Mouse (Mus musculus): ENCODE measurements around the gene Abcb8. TPM values are rescaled to one million over a fixed set of nuclear protein-coding genes. Genes with fewer than 3 reads are reported as not detected.
A peak's percentile ranks its signal among the peaks of the same experiment; 100 is the strongest.

Gene Abcb8
- polyA plus RNA-seq, 1 experiment = not detected

DNA sequence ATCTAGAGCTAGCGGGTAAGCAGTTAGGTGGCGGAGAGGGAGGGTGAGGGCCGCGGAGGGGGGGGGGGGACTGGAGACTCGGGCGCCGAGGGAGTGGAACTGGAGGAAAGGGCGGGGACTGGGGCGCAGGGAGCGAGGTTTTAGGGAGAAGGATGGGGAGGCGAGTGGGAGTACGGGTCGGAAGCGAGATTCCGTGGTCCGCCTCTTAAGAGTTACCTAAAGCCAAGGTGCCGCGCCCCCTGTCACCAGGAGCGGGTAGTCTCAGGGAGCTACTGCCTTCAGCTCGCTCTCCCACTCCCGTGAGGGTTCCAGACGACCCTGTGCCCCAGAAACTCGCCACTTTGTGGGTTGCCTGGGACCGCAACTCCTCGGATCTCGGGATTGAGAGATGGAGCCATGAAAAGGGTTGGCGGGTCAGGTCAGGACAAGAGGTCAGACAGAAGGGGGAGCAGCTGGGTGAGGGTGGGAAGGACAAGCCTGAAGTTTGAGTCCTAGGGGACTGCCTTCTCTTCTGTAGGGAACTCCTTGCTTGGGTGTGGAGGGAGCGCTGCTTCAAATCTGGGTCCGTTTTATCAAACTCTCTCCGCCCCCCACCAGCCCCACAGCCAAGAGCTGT, 32.1 kb downstream of the Abcb8 start:
- H3K4me1 ChIP-seq (ENCODE audit: control insufficient read depth, insufficient read depth, low read length) = peaks cover 42% of the 10 kb centered on the region
- no peak overlapping the region for H3K27ac ChIP-seq (ENCODE audit: insufficient read depth, low read depth, low read length)
- under 1% methylated on average over 29 of the region's 30 CpGs for WGBS
- H3K4me3 ChIP-seq (ENCODE audit: insufficient read depth, low read depth, low read length) = peak overlapping the region; percentile 79
- no peak for TF ChIP-seq CTCF (IDR thresholded peaks at IDR 0.05; ENCODE audit: insufficient read depth, low read depth, low read length)
- no peak for TF ChIP-seq POLR2A (IDR thresholded peaks at IDR 0.05; ENCODE audit: insufficient read depth, low read depth, low read length)

DNA sequence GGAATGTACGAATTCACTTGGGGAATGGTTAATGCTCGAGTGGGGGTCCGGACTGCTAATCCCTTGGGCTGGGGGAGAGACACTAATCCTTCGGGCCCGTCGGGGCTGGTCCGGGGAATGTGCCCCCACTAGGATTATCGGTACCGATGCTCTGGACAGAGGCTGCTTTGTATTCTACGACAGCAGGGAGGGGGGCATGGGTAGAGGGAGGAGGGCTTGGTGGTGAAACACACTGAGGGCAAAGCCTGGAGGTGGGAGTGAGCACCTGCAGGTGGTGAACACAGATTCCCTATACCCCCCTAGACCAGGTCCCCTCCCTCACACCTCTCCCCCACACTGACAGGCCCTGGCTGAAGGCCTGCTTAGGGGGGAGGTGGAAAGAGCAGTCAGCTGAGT, 32.6 kb downstream of the Abcb8 start:
- Histone ChIP-seq H3K4me3 (ENCODE audit: insufficient read depth, low read depth, low read length) (peak overlapping the region; percentile 79), H3K4me1 (ENCODE audit: control insufficient read depth, insufficient read depth, low read length) (peaks cover 42% of the 10 kb centered on the region), H3K27ac (ENCODE audit: insufficient read depth, low read depth, low read length) (no peak overlapping the region)
- WGBS = 12% methylated on average over 10 of the region's 10 CpGs
- TF ChIP-seq CTCF (IDR thresholded peaks at IDR 0.05; ENCODE audit: insufficient read depth, low read depth, low read length) = no peak
- no peak for TF ChIP-seq POLR2A (IDR thresholded peaks at IDR 0.05; ENCODE audit: insufficient read depth, low read depth, low read length)

DNA sequence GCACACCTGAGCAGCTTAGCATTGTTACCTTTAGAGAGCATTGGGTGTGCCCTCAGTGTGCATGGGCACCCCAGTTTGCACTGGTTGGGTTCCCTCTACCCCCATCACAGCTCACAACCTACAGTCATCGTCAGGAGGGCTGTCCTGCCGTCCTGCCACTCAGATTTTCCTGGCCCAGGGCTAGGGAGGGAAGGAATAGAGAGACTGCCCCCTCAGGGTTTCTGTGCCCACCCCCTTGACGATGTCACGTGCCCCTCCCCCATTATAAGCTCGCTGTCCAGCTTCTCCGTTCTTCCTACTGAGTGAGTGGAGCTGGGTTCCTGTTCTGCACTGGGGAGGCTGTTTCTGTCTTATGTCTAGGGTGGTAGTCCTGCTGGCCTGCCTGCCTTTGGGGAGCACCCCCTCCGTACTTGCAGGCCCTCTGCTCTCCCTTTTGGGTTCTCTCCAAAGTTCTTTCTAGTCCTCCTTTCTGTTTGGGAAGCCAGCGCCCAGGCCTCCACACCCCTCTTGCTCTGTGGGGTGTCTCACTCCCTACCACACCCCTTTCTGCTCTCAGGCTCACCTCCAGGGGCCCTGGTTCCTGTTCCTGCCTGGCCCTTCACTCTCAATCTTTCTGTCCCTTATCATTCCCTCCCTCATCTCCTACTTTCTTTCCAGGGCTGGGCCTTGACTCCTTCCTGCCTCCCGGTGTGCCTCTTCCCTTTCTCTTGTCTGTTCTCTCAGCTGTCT, 33.3 kb downstream of the Abcb8 start:
- 31% methylated on average over 9 of the region's 9 CpGs for WGBS
- H3K4me3 ChIP-seq (ENCODE audit: insufficient read depth, low read depth, low read length) = no peak overlapping the region
- peaks cover 42% of the 10 kb centered on the region for H3K4me1 ChIP-seq (ENCODE audit: control insufficient read depth, insufficient read depth, low read length)
- no peak overlapping the region for H3K27ac ChIP-seq (ENCODE audit: insufficient read depth, low read depth, low read length)
- TF ChIP-seq CTCF (IDR thresholded peaks at IDR 0.05; ENCODE audit: insufficient read depth, low read depth, low read length) (no peak), POLR2A (IDR thresholded peaks at IDR 0.05; ENCODE audit: insufficient read depth, low read depth, low read length) (no peak)

DNA sequence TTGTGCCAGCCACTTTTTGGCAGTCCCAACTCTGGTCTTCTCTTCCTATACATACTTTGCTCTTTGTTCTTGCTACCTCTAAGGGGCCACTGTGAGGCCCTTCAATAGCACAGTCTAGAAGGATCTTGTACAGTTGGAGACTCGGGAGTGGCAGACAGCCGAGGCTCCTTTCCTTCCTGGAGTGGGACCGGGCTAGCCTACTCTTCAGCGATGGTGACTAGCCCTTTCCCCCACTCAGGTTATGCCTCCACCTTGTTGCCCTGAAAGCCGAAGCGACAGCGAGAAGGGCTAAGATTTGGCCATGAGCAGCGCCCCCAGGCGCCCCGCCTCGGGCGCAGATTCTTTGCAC, 33.8 kb downstream of the Abcb8 start:
- H3K27ac ChIP-seq (ENCODE audit: insufficient read depth, low read depth, low read length) = no peak overlapping the region
- TF ChIP-seq POLR2A (IDR thresholded peaks at IDR 0.05; ENCODE audit: insufficient read depth, low read depth, low read length) (no peak), CTCF (IDR thresholded peaks at IDR 0.05; ENCODE audit: insufficient read depth, low read depth, low read length) (no peak)
- H3K4me1 ChIP-seq (ENCODE audit: control insufficient read depth, insufficient read depth, low read length) = peaks cover 42% of the 10 kb centered on the region
- H3K4me3 ChIP-seq (ENCODE audit: insufficient read depth, low read depth, low read length) = no peak overlapping the region
- WGBS = 53% methylated on average over 12 of the region's 12 CpGs

DNA sequence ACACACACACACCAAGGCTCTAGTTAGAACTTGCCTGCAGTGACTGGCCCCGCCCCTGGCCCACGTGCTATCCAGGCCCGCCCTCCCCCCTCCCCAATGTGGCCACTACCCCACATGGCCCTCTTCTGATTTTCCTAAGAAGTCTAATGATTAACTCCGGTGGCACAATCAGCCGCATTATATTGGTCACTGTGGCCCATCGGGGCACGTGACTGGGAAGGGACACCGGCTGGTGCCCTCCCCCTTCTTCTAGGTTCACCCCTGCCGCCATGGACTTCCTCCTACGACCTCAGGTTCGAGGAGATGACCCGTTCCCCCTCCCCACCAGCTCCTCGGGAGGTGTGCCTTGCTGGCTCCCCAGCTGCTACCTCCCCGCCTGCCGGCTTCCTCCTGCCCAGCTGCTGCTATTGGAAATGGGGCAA, 34.5 kb downstream of the Abcb8 start:
- TF ChIP-seq CTCF (IDR thresholded peaks at IDR 0.05; ENCODE audit: insufficient read depth, low read depth, low read length) (no peak), POLR2A (IDR thresholded peaks at IDR 0.05; ENCODE audit: insufficient read depth, low read depth, low read length) (no peak)
- Histone ChIP-seq H3K27ac (ENCODE audit: insufficient read depth, low read depth, low read length) (no peak overlapping the region), H3K4me1 (ENCODE audit: control insufficient read depth, insufficient read depth, low read length) (peaks cover 38% of the 10 kb centered on the region), H3K4me3 (ENCODE audit: insufficient read depth, low read depth, low read length) (no peak overlapping the region)
- 25% methylated on average over 15 of the region's 15 CpGs for WGBS

DNA sequence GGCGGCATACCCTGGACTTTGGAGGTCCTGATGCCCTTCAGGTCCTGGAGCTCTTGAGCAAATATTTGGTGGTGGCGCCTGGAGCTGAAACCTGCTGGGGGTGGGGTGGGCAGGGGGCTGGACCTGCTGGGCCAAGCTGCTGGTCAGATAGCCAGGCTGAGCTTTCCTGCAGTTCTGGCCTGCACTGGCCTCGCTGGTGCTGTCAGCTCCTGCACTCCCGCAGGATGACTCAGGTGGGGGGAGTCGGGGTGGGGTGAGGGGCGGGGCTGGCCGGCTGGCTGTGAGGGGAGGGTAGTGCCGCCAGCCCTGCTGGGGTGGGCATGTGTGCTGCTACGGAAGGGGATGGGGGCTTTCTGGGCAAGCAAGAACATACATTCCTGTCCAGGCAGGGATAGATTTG, 35.1 kb downstream of the Abcb8 start:
- Histone ChIP-seq H3K27ac (ENCODE audit: insufficient read depth, low read depth, low read length) (no peak overlapping the region), H3K4me3 (ENCODE audit: insufficient read depth, low read depth, low read length) (no peak overlapping the region), H3K4me1 (ENCODE audit: control insufficient read depth, insufficient read depth, low read length) (peaks cover 38% of the 10 kb centered on the region)
- TF ChIP-seq CTCF (IDR thresholded peaks at IDR 0.05; ENCODE audit: insufficient read depth, low read depth, low read length) = no peak
- TF ChIP-seq POLR2A (IDR thresholded peaks at IDR 0.05; ENCODE audit: insufficient read depth, low read depth, low read length) = no peak
- 36% methylated on average over 9 of the region's 9 CpGs for WGBS

DNA sequence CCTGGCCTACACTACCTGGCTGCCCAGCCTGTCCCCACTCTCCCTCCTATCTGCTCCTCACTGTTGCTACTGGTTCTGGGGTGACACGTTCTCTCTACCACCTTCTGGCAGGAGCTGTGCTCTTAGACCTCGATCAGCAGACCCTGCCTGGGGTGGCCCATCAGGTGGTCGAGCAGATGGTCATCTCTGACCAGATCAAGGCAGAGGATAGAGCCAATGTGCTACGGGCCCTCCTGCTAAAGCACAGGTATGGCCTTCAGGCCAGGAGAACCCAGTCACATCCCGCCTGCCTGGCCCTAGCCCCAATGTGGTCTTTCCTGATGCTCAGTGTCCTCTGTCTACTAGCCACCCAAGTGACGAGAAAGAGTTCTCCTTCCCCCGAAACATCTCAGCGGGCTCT, 40.5 kb downstream of the Abcb8 start:
- TF ChIP-seq CTCF (IDR thresholded peaks at IDR 0.05; ENCODE audit: insufficient read depth, low read depth, low read length) (no peak), POLR2A (IDR thresholded peaks at IDR 0.05; ENCODE audit: insufficient read depth, low read depth, low read length) (no peak)
- H3K27ac ChIP-seq (ENCODE audit: insufficient read depth, low read depth, low read length) = no peak overlapping the region
- H3K4me1 ChIP-seq (ENCODE audit: control insufficient read depth, insufficient read depth, low read length) = no peaks in the 10 kb centered on the region
- no peak overlapping the region for H3K4me3 ChIP-seq (ENCODE audit: insufficient read depth, low read depth, low read length)
- WGBS = 92% methylated on average over 8 of the region's 8 CpGs

DNA sequence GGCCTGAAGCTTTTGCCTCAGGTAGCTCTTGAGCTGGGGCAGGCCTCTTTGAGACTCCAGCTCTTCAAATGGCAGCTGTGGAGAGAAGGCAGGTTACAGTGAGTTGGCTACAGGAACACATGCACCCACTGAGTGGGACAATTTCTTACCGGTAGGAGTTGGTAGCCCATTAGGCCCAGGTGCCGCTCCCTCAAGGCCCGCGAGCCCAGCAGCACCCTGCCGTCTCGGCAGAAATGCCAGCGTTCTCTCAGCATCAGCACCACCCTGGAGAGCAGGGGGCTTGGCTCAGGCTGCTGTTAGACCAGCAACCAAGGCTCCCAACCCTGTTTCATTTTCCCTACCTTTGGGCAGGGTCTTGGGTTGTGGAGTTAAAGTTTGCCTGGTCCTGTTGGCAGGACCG, 47.7 kb downstream of the Abcb8 start:
- no peak overlapping the region for H3K4me3 ChIP-seq (ENCODE audit: insufficient read depth, low read depth, low read length)
- no peak for TF ChIP-seq CTCF (IDR thresholded peaks at IDR 0.05; ENCODE audit: insufficient read depth, low read depth, low read length)
- TF ChIP-seq POLR2A (IDR thresholded peaks at IDR 0.05; ENCODE audit: insufficient read depth, low read depth, low read length) = no peak
- H3K27ac ChIP-seq (ENCODE audit: insufficient read depth, low read depth, low read length) = no peak overlapping the region
- H3K4me1 ChIP-seq (ENCODE audit: control insufficient read depth, insufficient read depth, low read length) = peaks cover 22% of the 10 kb centered on the region
- 88% methylated on average over 8 of the region's 8 CpGs for WGBS

DNA sequence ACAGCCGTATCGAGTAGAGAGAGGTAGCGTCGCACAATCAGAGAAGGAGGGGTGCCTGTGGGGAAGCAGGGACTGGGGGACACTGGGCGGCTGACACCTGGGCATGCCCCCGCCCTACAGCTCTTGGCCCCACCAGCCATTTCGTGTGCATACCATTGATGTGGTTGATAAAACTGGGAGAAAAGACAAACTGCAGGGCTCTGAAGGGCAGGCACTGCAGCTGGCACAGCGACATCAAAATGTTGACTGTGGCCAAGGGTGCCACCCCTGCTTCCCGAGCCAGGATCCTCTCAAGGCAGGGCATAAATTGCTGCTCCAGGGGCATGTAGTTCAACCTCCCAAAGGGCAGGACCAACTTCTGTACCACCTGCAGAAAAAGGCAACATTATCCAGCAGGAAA, 48.6 kb downstream of the Abcb8 start:
- Histone ChIP-seq H3K4me3 (ENCODE audit: insufficient read depth, low read depth, low read length) (no peak overlapping the region), H3K4me1 (ENCODE audit: control insufficient read depth, insufficient read depth, low read length) (peaks cover 24% of the 10 kb centered on the region), H3K27ac (ENCODE audit: insufficient read depth, low read depth, low read length) (no peak overlapping the region)
- TF ChIP-seq CTCF (IDR thresholded peaks at IDR 0.05; ENCODE audit: insufficient read depth, low read depth, low read length) = no peak
- TF ChIP-seq POLR2A (IDR thresholded peaks at IDR 0.05; ENCODE audit: insufficient read depth, low read depth, low read length) = no peak
- 77% methylated on average over 9 of the region's 9 CpGs for WGBS

All from olfactory bulb, adult 2 months (tissue).